Mouse (Mus musculus) C2C12 (cell line): ENCODE results near the gene Otub1.

Experiments
- CEBPB ChIP-seq: IDR thresholded peaks from one replicate; pipeline ENCODE4 v1.6.1; 2011; ENCODE audit warnings: low read depth, mild to moderate bottlenecking, control low read depth, moderate library complexity
- CTCF ChIP-seq: IDR thresholded peaks from one replicate; pipeline ENCODE4 v1.5.1; 2011; ENCODE audit not compliant: control insufficient read depth, insufficient read depth, insufficient read length
- MAX ChIP-seq: IDR thresholded peaks from one replicate; pipeline ENCODE4 v1.6.1; 2011; ENCODE audit warnings: mild to moderate bottlenecking, control low read depth
- MYOD1 ChIP-seq: IDR thresholded peaks from one replicate; pipeline ENCODE4 v1.6.1; 2011; ENCODE audit warnings: low read depth; ENCODE audit not compliant: control insufficient read depth, insufficient read length
- MYOG ChIP-seq: IDR thresholded peaks from one replicate; pipeline ENCODE4 v1.6.1; 2011; ENCODE audit not compliant: control insufficient read depth, insufficient read length; ENCODE audit errors: extremely low read depth
- USF1 ChIP-seq: IDR thresholded peaks from one replicate; pipeline ENCODE4 v1.6.1; 2011; ENCODE audit warnings: low read depth, mild to moderate bottlenecking, control low read depth, moderate library complexity

DNA sequence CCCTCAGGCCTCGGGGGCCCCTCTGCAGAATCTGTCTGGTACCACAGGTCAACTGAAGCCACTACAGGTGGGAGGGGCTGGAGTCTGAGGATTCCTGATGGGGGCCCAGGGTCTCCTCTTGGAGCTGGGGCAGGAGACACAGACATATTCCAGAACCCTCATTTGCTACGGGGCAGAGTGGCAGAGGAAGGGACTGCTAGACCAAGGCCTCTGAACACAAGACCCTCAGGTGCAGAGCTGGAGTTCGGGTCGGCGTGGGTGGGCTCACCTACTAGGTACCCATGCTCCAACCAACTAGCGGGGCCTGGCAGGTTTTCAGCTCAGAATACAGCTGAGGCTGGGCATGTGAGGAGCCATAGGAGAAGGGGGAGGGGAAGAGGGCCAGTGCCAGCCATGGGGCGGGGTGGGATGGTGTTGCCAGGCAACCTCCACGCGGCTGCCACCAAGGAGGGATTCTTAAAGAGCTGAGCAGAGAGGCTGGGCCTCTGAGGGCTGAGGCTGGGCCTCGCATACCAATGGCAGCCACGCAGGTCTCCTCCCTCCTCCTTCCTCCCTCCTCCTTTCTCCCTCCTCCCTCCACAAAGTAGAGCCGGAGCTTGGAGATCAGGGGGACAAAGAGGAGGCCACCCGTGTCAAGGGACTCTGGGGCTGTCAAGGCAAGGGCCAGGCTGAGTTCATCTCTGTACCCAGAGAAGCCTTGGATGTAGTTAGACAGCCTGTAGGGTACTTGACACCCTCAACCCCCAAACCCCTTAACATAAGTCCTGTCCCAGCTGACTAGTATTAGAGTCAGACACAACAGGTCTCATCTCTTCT is 33.9 kb downstream of the Otub1 start:
- no peak for TF ChIP-seq CTCF
- no peak for TF ChIP-seq MYOD1
- TF ChIP-seq USF1: no peak
- TF ChIP-seq MAX: no peak
- TF ChIP-seq MYOG: no peak
- no peak for TF ChIP-seq CEBPB
